Mouse (Mus musculus): ENCODE measurements around the gene Slc39a5. TPM values are rescaled to one million over a fixed set of nuclear protein-coding genes. Genes with fewer than 3 reads are reported as not detected.

The Slc39a5 gene
- polyA plus RNA-seq, 1 experiment, result 114 TPM

DNA sequence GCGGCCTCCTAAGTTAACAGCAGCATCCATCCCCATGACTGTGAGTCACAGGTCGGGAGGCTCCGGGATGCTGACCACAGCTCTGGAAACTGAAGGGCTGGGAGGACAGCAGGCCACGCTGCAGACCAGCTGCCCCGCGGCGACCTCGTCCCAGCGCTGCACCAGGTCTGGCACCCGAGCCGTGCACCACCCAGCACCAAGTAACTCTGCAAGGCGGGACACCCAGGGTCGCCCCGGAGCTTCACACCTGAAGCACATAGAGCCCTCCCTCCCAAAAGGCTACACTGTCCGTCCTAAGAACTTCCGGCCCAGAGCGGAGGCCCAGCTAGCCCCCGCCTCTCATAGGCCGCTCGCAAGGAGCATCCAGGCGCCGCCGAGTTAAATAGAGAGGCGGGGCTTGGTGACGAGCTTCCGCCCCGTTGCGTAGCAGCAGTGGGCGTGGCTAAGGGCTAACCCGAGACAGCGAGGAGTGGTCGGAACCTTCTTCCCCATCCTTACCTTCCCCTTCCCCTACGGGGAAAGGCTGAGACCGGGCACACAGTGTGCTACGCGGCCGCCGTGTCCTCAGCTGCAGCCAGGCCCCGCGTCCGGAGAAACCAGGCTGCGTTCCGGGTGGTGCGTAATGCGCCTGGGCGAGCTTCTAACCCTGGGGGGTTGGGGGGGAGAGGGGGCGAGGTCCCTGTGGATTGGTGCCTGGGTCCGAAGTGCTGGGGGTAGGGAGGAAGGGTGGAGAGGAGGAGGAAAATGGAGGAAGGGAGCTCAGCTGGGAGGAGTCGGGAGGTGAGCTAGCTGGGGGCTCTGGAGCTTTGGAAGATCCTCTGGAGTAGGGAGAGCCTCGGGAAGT is 10.4 kb upstream of the Slc39a5 start, which contains the start of the genes Nabp2 and Rnf41:
Gene Nabp2, minus strand, starts transcription at position 282 of the 844 bp plus-strand sequence.
Gene Rnf41, plus strand, starts transcription at position 447 of the 844 bp plus-strand sequence.
- under 1% methylated on average over 46 of the region's 50 CpGs for WGBS

DNA sequence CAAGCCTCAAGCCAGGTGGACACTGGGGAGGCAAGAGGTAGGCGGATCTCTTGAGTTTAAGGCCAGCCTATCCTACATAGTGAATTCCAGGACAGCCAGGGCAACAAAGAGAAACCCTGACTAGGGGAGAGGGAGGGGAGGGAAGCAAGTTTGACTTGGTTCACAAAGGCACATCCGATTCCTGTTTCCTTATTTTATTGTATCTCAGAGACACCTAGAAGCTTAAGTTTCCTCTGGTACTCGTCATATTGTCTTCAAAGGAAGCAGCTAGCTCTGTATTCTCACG is 9.5 kb upstream of the Slc39a5 start:
- WGBS, result 11% methylated on average over 4 of the region's 4 CpGs
- TF ChIP-seq CTCF (conservative IDR thresholded peaks at IDR 0.05; ENCODE audit: insufficient read depth, insufficient read length, low read depth, low read length) (no peak), POLR2A (IDR thresholded peaks at IDR 0.05; ENCODE audit: low read depth, low read length) (no peak)
- DNase-seq, result peak; percentile 36

More for the DNA sequence above, 10.4 kb upstream of the Slc39a5 start, which contains the start of the genes Nabp2 and Rnf41:
- Histone ChIP-seq H3K27me3 (replicated peaks; ENCODE audit: control insufficient read depth, insufficient read depth, low read length) (no peaks in the 10 kb centered on the region), H3K36me3 (ENCODE audit: control insufficient read depth, insufficient read depth, low read length) (no peaks in the 10 kb centered on the region; the same call in 1 of the 2 replicates), H3K27ac (ENCODE audit: insufficient read depth, low read depth, low read length) (peak within 1 kb of the TSS; percentile 84), H3K4me3 (ENCODE audit: insufficient read depth, low read depth, low read length) (peak within 1 kb of the TSS; percentile 69), H3K4me1 (ENCODE audit: control insufficient read depth, insufficient read depth, low read length) (peaks cover 13% of the 10 kb centered on the region)
- peak; percentile 98 for DNase-seq
- no peak for TF ChIP-seq CTCF (conservative IDR thresholded peaks at IDR 0.05; ENCODE audit: insufficient read depth, insufficient read length, low read depth, low read length)
- TF ChIP-seq POLR2A (IDR thresholded peaks at IDR 0.05; ENCODE audit: low read depth, low read length), result peak; percentile 80

DNA sequence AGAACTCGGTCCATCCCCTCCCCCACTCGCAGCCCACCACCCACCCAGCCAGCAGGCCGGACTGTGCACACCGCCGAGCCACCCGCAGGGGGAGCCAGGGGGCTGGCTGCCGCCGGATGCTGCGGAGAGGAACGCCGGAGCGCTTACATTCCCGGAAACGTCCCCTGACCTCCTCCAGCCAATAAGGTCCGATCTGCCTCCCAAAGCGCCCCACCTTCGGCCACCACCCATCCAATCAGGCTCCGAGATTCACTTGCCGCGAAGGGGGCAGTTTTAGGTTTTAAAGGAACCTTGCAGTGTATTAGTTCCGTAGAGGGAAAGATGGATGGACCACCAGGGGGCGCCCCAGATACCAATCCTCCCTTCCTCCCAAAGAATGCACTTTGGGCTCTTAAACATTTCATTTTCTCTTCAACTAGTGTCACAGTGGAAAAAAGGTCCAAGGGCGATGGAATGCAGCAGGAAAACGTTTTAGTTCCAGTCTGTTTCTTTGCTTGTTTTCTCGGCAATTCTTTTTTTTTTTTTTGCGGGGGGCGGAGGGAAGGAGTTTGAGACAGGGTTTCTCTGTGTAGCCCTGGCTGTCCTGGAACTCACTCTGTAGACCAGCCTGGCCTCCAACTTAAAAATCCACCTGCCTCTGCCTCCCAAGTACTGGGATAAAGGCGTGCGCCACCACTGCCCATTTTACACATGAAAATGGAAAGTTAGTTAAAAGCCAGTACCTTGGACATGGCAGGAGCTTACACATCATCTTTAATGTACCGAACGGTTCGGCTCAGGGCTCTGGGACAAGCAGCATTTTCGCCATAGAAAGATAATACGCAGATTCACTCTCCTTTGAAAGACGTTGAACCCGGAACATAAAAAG is 8.9 kb upstream of the Slc39a5 start:
- H3K4me3 ChIP-seq (ENCODE audit: insufficient read depth, low read depth, low read length), result peak overlapping the region; percentile 94
- TF ChIP-seq POLR2A (IDR thresholded peaks at IDR 0.05; ENCODE audit: low read depth, low read length), result no peak
- peak; percentile 62 for TF ChIP-seq CTCF (conservative IDR thresholded peaks at IDR 0.05; ENCODE audit: insufficient read depth, insufficient read length, low read depth, low read length)
- 3% methylated on average over 36 of the region's 36 CpGs for WGBS
- peaks cover 13% of the 10 kb centered on the region for H3K4me1 ChIP-seq (ENCODE audit: control insufficient read depth, insufficient read depth, low read length)
- peak overlapping the region; percentile 84 for H3K27ac ChIP-seq (ENCODE audit: insufficient read depth, low read depth, low read length)
- H3K36me3 ChIP-seq (ENCODE audit: control insufficient read depth, insufficient read depth, low read length), result no peaks in the 10 kb centered on the region
- H3K27me3 ChIP-seq (replicated peaks; ENCODE audit: control insufficient read depth, insufficient read depth, low read length), result no peaks in the 10 kb centered on the region
- peak; percentile 99 for DNase-seq

More for the DNA sequence above, 9.5 kb upstream of the Slc39a5 start:
- H3K4me3 ChIP-seq (ENCODE audit: insufficient read depth, low read depth, low read length), result peak overlapping the region; percentile 47
- peaks cover 13% of the 10 kb centered on the region for H3K4me1 ChIP-seq (ENCODE audit: control insufficient read depth, insufficient read depth, low read length)
- H3K36me3 ChIP-seq (ENCODE audit: control insufficient read depth, insufficient read depth, low read length), result no peaks in the 10 kb centered on the region
- peak overlapping the region; percentile 84 for H3K27ac ChIP-seq (ENCODE audit: insufficient read depth, low read depth, low read length)
- H3K27me3 ChIP-seq (replicated peaks; ENCODE audit: control insufficient read depth, insufficient read depth, low read length), result no peaks in the 10 kb centered on the region

DNA sequence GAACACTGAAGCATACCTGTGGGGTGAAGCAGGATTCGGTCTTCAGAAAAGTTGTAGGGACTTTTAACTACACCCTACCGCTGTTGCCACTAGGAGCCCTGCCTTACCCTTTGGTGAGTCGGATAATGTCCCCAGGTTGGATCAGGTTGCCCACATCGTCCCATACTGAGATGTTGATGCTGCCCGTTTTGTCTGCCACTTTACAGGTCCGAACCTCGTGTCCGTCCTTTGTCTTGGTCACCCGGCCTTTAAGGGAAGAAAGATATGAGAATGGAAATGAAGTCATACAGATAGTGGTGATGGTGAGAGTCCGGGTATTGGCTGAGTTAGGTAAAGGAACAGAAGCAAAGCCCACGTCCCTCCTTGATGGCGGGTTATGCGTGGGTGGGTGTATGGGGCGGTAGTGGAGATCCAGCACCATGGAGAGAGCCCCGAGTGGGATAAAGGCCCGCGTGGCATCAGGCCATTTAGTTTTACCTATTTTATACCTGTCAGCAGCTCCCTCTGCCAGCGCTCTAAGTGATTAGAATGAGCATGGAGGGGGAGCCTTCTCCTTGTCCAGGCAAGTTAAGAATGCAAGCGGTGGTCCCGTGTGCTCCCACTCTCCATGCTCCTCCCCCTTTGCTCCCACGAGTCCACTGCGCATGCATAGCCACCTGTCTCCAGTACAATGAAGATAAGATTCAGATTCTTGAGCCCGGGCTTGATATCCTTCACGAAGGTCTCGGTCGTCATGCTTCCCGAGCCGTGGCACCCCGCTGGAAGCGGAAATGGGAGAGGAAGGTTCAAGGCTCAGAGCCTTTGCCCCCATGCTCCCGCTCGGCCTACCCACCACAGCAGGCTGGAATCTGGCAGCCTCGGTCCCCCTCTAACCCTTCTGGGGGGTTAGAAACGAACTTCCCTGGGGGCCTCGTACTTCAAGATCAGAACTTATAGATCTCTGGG is 7.8 kb upstream of the Slc39a5 start:
- peak overlapping the region; percentile 94 for H3K4me3 ChIP-seq (ENCODE audit: insufficient read depth, low read depth, low read length)
- peak; percentile 29 for DNase-seq
- peaks cover 13% of the 10 kb centered on the region for H3K4me1 ChIP-seq (ENCODE audit: control insufficient read depth, insufficient read depth, low read length)
- WGBS, result 14% methylated on average over 35 of the region's 35 CpGs
- no peaks in the 10 kb centered on the region for H3K36me3 ChIP-seq (ENCODE audit: control insufficient read depth, insufficient read depth, low read length)
- H3K27me3 ChIP-seq (replicated peaks; ENCODE audit: control insufficient read depth, insufficient read depth, low read length), result no peaks in the 10 kb centered on the region
- peak overlapping the region; percentile 18; the same call in 1 of the 2 replicates for H3K27ac ChIP-seq (ENCODE audit: insufficient read depth, low read depth, low read length)
- no peak for TF ChIP-seq CTCF (conservative IDR thresholded peaks at IDR 0.05; ENCODE audit: insufficient read depth, insufficient read length, low read depth, low read length)
- no peak for TF ChIP-seq POLR2A (IDR thresholded peaks at IDR 0.05; ENCODE audit: low read depth, low read length)

DNA sequence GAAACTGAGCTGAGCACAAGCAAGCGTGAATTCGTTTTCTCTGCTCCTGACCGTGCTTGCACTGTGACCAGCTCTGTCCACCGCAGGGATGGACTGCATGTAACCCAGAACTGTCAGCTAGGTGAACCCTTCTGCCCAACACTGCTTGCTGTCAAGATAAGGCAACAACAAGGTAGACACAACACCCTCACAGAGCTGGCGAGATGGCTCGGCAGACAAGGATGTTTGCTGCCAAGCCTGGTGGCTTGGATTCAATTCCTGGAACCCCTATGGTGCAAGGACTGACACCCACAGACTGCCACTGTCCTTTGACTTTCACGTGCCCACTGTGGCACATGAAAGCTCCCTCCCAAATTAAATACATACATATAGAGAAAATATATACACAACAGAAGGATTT is 2.9 kb upstream of the Slc39a5 start:
- TF ChIP-seq POLR2A (IDR thresholded peaks at IDR 0.05; ENCODE audit: low read depth, low read length), result no peak
- TF ChIP-seq CTCF (conservative IDR thresholded peaks at IDR 0.05; ENCODE audit: insufficient read depth, insufficient read length, low read depth, low read length), result no peak
- H3K4me3 ChIP-seq (ENCODE audit: insufficient read depth, low read depth, low read length), result no peak overlapping the region
- no peak overlapping the region for H3K27ac ChIP-seq (ENCODE audit: insufficient read depth, low read depth, low read length)
- no peaks in the 10 kb centered on the region for H3K27me3 ChIP-seq (replicated peaks; ENCODE audit: control insufficient read depth, insufficient read depth, low read length)
- 88% methylated on average over 7 of the region's 7 CpGs for WGBS
- H3K4me1 ChIP-seq (ENCODE audit: control insufficient read depth, insufficient read depth, low read length), result 0 out of 2 replicates have a peak, but pooled peaks cover 5% of the 10 kb centered on the region
- no peak for DNase-seq
- H3K36me3 ChIP-seq (ENCODE audit: control insufficient read depth, insufficient read depth, low read length), result no peaks in the 10 kb centered on the region

DNA sequence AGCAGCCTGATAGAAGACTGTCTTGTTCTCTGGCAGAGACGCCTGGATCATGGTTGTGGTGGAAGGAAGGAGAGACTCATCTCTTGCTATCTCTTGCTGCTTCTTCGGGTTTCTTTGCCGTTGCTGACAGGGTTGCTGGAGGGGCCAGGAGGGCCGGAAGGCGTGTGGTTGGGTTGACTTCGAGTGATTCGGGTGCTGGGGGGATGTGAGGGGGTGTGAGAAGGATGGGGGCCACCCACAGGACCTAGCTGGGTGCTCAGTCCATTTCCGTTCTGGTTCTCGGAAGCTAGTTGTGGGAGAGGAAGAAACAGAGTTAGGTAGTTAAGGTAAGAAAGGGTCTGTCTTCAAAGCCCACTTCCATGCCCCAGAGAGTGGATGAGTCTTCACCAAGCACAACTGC is 609 bp upstream of the Slc39a5 start:
- DNase-seq, result no peak
- WGBS, result 79% methylated on average over 9 of the region's 9 CpGs
- Histone ChIP-seq H3K27ac (ENCODE audit: insufficient read depth, low read depth, low read length) (no peak overlapping the region), H3K36me3 (ENCODE audit: control insufficient read depth, insufficient read depth, low read length) (no peaks in the 10 kb centered on the region), H3K4me1 (ENCODE audit: control insufficient read depth, insufficient read depth, low read length) (no peaks in the 10 kb centered on the region; the same call in 1 of the 2 replicates), H3K27me3 (replicated peaks; ENCODE audit: control insufficient read depth, insufficient read depth, low read length) (no peaks in the 10 kb centered on the region), H3K4me3 (ENCODE audit: insufficient read depth, low read depth, low read length) (no peak overlapping the region)
- TF ChIP-seq CTCF (conservative IDR thresholded peaks at IDR 0.05; ENCODE audit: insufficient read depth, insufficient read length, low read depth, low read length) (no peak), POLR2A (IDR thresholded peaks at IDR 0.05; ENCODE audit: low read depth, low read length) (no peak)
